ENCODE assay signal across 21 mouse cellular contexts in the genomic region with DNA sequence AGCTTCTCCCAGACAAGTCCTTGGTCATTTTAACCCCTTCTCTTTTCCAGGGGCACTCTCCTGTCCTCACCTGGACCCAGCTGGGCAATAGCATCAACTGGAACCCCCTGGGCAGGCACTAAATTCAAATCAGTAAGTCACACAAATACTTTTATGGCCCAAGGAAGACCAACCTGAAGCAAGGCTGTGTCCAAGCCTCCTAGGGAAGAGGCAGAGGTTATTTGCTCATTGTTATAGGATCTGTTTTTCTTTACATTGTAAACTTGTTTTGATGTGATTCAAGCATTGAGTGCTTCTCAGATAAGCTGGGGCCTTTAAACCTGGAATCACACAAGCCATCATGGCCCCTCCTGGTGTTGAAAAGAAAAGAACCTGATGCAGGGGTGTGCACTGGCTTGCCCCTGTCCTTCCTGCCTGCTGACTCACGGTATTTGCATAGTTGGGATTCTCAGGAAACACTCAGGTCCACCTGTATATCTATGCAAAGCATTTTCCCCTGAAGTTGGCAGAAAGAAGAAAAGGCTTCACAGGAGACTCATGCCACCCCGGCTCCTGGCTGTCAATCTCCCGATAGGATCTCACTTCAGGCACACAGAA.
DNase-seq lines count a peak whose midpoint lies in the region; ATAC-seq lines count a peak whose summit lies in the region.
"Had no signal": no experiment of that assay in that cellular context is flagged by ENCODE, and none has a peak within 500 bp of the region (broad histone marks: within the 10 kb centered on the region; RNA-seq: fewer than 3 reads in every experiment).

No protein-coding gene starts in this region.

- no peaks in the 10 kb centered on the region for H3K36me3 ChIP-seq in erythroblast, embryonic 14.5 days (ENCODE audit: control insufficient read depth)
- H3K36me3 ChIP-seq in liver, embryonic 16.5 days (ENCODE audit: control insufficient read depth, insufficient read depth) = no peaks in the 10 kb centered on the region
- H3K36me3 ChIP-seq: limb, embryonic 15.5 days; midbrain, embryonic 12.5 days; neural tube, embryonic 12.5 days had no signal

- H3K9me3 ChIP-seq in erythroblast, embryonic 14.5 days (ENCODE audit: control insufficient read depth, low read length) = no peaks in the 10 kb centered on the region; the same call in 1 of the 2 replicates
- no peaks in the 10 kb centered on the region for H3K9me3 ChIP-seq in liver, embryonic 16.5 days (replicated peaks; ENCODE audit: control insufficient read depth, low read length)
- H3K9me3 ChIP-seq: limb, embryonic 15.5 days; midbrain, embryonic 12.5 days; neural tube, embryonic 12.5 days had no signal

- H3K4me1 ChIP-seq in erythroblast, embryonic 14.5 days (ENCODE audit: control insufficient read depth) = peaks cover 47% of the 10 kb centered on the region
- H3K4me1 ChIP-seq in liver, embryonic 16.5 days (ENCODE audit: control insufficient read depth, low read depth, low read length) = peaks cover 22% of the 10 kb centered on the region
- H3K4me1 ChIP-seq: limb, embryonic 15.5 days; midbrain, embryonic 12.5 days had no signal

- WGBS in liver, embryonic 16.5 days (ENCODE audit: insufficient replicate concordance) = 17% methylated on average over 3 of the region's 3 CpGs

- DNase-seq in urinary bladder, postnatal 14 days (ENCODE audit: low spot score) = peak; percentile 21
- no peak for DNase-seq in urinary bladder, postnatal 10 days (ENCODE audit: low spot score)
- no peak for DNase-seq in layer of hippocampus, adult 11-12 months (ENCODE audit: low spot score)
- DNase-seq in thymus, postnatal 25 days = no peak
- DNase-seq: adrenal gland, postnatal 14 days; cerebellum, adult 18-20 months; cerebellum, postnatal 36 days; gastrocnemius, postnatal 14 days; heart, adult 2 months; kidney, adult 8-10 months; kidney, postnatal 25 days; thymus, postnatal 4 days had no signal

- peak overlapping the region; percentile 34 for H3K4me2 ChIP-seq in liver, embryonic 16.5 days (ENCODE audit: low read depth, low read length)
- H3K4me2 ChIP-seq: limb, embryonic 15.5 days; midbrain, embryonic 12.5 days; neural tube, embryonic 12.5 days had no signal

- peak overlapping the region; percentile 83 for H3K27ac ChIP-seq in liver, embryonic 16.5 days (ENCODE audit: low read length)
- H3K27ac ChIP-seq: heart, adult 2 months; limb, embryonic 15.5 days; macrophage; midbrain, embryonic 12.5 days; neural tube, embryonic 12.5 days had no signal

- peak overlapping the region; percentile 4 for H3K4me3 ChIP-seq in erythroblast, embryonic 14.5 days (replicated peaks)
- no peak overlapping the region for H3K4me3 ChIP-seq in liver, embryonic 16.5 days (ENCODE audit: low read depth, low read length)
- H3K4me3 ChIP-seq: heart, adult 2 months; limb, embryonic 15.5 days; midbrain, embryonic 12.5 days; neural tube, embryonic 12.5 days had no signal

- 0 out of 2 replicates have a peak overlapping the region, but pooled peaks have one; percentile 20 for H3K9ac ChIP-seq in liver, embryonic 16.5 days (ENCODE audit: low read depth, low read length)
- H3K9ac ChIP-seq: limb, embryonic 15.5 days; midbrain, embryonic 12.5 days; neural tube, embryonic 12.5 days had no signal

- ATAC-seq in liver, embryonic 16.5 days (ENCODE audit: low read depth) = peak; percentile 42
- ATAC-seq in megakaryocyte-erythroid progenitor cell, adult 5-6 weeks (replicated peaks; ENCODE audit: low FRiP score, low TSS enrichment, poor library complexity, severe bottlenecking) = no peak
- ATAC-seq: activated CD4-positive, CD25-positive, alpha-beta regulatory T cell, adult 4 months; forebrain, embryonic 14.5 days had no signal

- H3K27me3 ChIP-seq in erythroblast, embryonic 14.5 days (ENCODE audit: control insufficient read depth) = no peaks in the 10 kb centered on the region
- no peaks in the 10 kb centered on the region for H3K27me3 ChIP-seq in liver, embryonic 16.5 days (ENCODE audit: control insufficient read depth, insufficient read depth, low read depth, low read length)
- H3K27me3 ChIP-seq: limb, embryonic 15.5 days; neural tube, embryonic 12.5 days had no signal
